Mouse (Mus musculus) heart, embryonic 12.5 days (tissue): ENCODE measurements around the gene Atp1b3. TPM values are rescaled to one million over a fixed set of nuclear protein-coding genes. Genes with fewer than 3 reads are reported as not detected.
"Not testable (repeated sequence)": the region's sequence is repeated elsewhere in the genome, so short reads cannot be mapped to it uniquely, and the experiment has no call there.

ENCODE experiments used
- ATAC-seq: fragments of 200-750 bp; cut with Nextera tagmentation; 2 replicates; pipeline ENCODE4 v1.8.0; 2017; ENCODE audit warnings: moderate TSS enrichment, moderate library complexity; ENCODE audit not compliant: insufficient number of reproducible peaks, low FRiP score
- H3K27ac ChIP-seq: fragments of 300-500 bp; sonication (generic); 2 replicates; pipeline ENCODE4 v1.5.1; 2016; ENCODE audit warnings: mild to moderate bottlenecking, moderate library complexity; ENCODE audit not compliant: poor library complexity, severe bottlenecking
- H3K27me3 ChIP-seq: fragments of 300-500 bp; sonication (generic); replicated peaks from 2 replicates; pipeline ENCODE4 v1.6.1; 2016; ENCODE audit warnings: mild to moderate bottlenecking, moderate library complexity
- H3K36me3 ChIP-seq: fragments of 300-500 bp; sonication (generic); 2 replicates; pipeline ENCODE4 v1.6.1; 2016; ENCODE audit warnings: mild to moderate bottlenecking, moderate library complexity
- H3K4me1 ChIP-seq: fragments of 300-500 bp; sonication (generic); replicated peaks from 2 replicates; pipeline ENCODE4 v1.6.1; 2016; ENCODE audit warnings: mild to moderate bottlenecking
- H3K4me2 ChIP-seq: fragments of 300-500 bp; sonication (generic); 2 replicates; pipeline ENCODE4 v1.6.1; 2016; ENCODE audit warnings: mild to moderate bottlenecking, moderate library complexity
- H3K4me3 ChIP-seq: fragments of 300-500 bp; sonication (generic); 2 replicates; pipeline ENCODE4 v1.5.1; 2016; ENCODE audit warnings: mild to moderate bottlenecking
- H3K9ac ChIP-seq: fragments of 300-500 bp; sonication (generic); 2 replicates; pipeline ENCODE4 v1.6.1; 2016; ENCODE audit warnings: mild to moderate bottlenecking, moderate library complexity
- H3K9me3 ChIP-seq: fragments of 300-500 bp; sonication (generic); replicated peaks from 2 replicates; pipeline ENCODE4 v1.6.1; 2016; ENCODE audit warnings: mild to moderate bottlenecking, moderate library complexity
- WGBS: fragments of 180-500 bp; shearing (Covaris S2); methylation state at CpG from one replicate; pipeline ENCODE4 v1.1.7; 2016; 5-methylcytosine and 5-hydroxymethylcytosine counted together
- polyA plus RNA-seq: library from polyadenylated mRNA; unstranded; fragments of >200 nt; fragmentation: Nextera tagmentation; extraction: Ambion mirVana; gene quantifications from 2 replicates; pipeline ENCODE4 v1.2.1, GENCODE M21; 2016

The Atp1b3 gene
- polyA plus RNA-seq = 164 and 168 TPM in 2 replicates

DNA sequence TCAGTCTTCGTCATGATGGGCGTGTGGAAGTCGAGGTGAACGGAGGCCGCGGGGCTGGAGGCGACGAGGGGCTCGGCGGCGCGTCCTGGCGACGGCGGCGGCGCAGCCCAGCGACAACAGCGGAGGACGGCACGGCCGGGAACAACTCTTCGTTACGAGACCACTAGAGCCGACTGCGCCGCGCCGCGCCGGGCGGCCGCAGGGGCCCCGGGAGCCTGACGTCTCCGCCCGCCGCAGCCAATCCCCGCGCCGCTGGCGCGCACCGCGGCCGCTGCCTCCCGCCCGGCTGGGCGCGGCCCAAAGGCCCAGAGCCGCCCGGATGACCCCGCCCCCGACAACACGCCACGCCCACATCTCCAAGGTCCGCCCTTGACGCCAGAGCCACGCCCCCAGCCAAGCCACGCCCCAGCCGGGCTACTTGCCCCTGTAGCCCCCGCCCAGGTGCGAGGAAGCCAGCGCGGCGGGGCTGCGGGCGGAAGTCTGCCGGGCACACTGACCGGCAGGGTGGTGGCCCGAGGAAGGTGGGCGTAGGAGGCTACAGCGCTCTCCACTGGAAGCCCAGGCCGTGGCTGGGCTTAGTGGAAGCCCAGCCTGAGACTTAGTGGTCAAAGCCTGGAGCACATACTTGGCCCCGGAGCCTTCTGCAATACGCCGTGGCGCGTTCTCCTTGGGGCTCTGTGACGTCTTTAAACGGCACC, at the start of gene Atp1b3:
Atp1b3 (minus strand) TSS at position 302 of the 698 bp plus-strand sequence.
- Histone ChIP-seq H3K27me3 (no peaks in the 10 kb centered on the region), H3K4me2 (peak within 1 kb of the TSS; percentile 70), H3K9me3 (no peaks in the 10 kb centered on the region), H3K4me1 (peaks cover 21% of the 10 kb centered on the region), H3K9ac (peak within 1 kb of the TSS; percentile 92), H3K27ac (peak within 1 kb of the TSS; percentile 99), H3K36me3 (no peaks in the 10 kb centered on the region), H3K4me3 (peak within 1 kb of the TSS; percentile 97)
- peak; percentile 98 for ATAC-seq
- WGBS = under 1% methylated on average over 81 of the region's 81 CpGs

DNA sequence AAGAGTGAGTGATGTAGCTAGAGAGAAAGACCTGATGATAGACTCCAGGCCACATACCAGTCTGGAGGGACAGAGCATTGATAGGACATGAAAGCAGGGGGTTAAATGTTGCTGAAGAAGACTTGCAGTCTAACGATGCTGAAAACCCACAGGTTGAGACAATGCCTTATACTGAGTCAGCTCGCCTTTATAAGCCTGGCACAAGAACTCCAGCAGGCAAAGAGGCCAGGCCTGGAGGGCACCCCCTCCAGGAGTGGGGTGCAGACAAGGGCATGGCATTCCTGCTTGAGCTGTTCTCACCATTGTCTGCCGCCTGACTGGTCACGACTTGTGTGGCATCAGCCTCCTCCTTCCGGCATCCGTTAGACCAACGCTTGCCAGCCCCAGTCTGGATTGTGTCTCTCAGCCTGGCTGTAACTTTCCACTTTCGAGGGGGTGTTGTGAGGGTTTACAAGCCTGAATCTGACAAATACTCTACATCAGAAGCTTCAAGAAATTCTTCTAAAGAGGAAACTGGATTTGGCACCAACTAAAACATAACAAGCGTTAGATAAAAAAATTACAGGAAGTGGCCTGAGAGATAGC, 48.7 kb upstream of the Atp1b3 start:
- no peak for ATAC-seq
- Histone ChIP-seq H3K27me3 (no peaks in the 10 kb centered on the region), H3K4me3 (no peak overlapping the region), H3K9me3 (no peaks in the 10 kb centered on the region), H3K36me3 (no peaks in the 10 kb centered on the region), H3K9ac (no peak overlapping the region), H3K4me1 (peaks cover 12% of the 10 kb centered on the region), H3K4me2 (no peak overlapping the region), H3K27ac (0 out of 2 replicates have a peak overlapping the region, but pooled peaks have one; percentile 48)
- WGBS = 52% methylated on average over 9 of the region's 9 CpGs

DNA sequence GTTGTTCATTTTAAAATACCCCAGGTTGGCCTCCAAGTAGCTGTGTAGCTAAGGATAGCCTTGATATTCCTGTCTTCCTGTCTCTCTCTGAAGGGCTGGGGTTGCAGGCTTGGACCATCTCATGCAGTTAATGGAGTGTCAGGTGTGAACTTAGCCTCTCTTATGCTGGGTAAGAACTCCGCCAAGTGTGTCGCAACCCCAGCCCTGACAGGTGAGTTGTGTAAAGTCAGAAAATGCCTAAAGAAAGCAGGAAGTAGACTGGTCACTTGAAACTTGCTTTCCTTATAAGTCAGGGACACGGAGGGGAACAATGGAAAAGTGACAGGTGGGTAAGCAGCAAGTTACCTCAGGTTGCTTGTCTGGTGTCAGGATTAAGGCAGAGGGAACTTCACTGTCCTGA, 40.1 kb upstream of the Atp1b3 start:
- H3K4me2 ChIP-seq = no peak overlapping the region
- WGBS = 82% methylated on average over 3 of the region's 3 CpGs
- H3K4me3 ChIP-seq = no peak overlapping the region
- H3K4me1 ChIP-seq = peaks cover 10% of the 10 kb centered on the region
- H3K9ac ChIP-seq = no peak overlapping the region
- no peaks in the 10 kb centered on the region for H3K27me3 ChIP-seq
- H3K9me3 ChIP-seq = no peaks in the 10 kb centered on the region
- no peak overlapping the region for H3K27ac ChIP-seq
- ATAC-seq = no peak
- no peaks in the 10 kb centered on the region for H3K36me3 ChIP-seq

DNA sequence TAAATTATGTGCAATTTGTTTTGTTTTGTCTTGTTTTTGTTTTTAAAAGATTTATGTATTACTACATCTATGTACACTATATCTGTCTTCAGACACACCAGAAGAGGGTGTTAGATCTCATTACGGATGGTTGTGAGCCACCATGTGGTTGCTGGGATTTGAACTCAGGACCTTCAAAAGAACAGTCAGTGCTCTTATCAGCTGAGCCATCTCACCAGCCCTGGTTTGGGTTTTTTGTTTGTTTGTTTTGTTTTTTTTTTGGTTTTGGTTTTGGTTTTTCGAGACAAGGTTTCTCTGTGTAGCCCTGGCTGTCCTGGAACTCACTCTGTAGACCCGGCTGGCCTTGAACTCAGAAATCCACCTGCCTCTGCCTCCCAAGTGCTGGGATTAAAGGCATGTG, 35.7 kb upstream of the Atp1b3 start:
- H3K36me3 ChIP-seq, H3K9ac ChIP-seq, H3K4me3 ChIP-seq, H3K9me3 ChIP-seq, H3K4me2 ChIP-seq, H3K27ac ChIP-seq, H3K27me3 ChIP-seq, ATAC-seq: not testable (repeated sequence)
- peaks cover 31% of the 10 kb centered on the region for H3K4me1 ChIP-seq
- 85% methylated on average over 3 of the region's 3 CpGs for WGBS

DNA sequence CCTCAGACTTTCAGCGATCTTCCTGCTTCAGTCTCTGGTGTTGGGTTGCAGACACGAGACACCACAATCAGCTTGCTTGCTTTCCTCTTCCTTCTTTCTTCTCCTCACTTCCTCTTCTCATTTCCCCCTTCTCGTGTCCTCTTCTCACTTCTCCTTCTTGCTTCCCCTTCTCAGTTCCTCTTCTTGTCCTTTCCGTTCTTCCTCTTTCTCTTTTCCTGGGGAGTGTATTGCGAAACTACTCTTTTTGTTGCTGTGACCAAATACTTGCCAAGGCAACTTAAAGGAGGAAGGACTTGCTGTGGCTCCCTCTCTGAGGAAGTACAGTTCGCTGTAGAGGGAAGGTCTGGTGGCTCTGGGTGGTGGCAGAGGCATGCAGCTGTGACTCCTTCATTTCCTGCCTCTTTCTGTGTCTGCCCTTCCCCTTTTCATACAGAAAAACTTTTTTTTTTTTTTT, 35.2 kb upstream of the Atp1b3 start:
- WGBS = 49% methylated on average over 6 of the region's 6 CpGs

DNA sequence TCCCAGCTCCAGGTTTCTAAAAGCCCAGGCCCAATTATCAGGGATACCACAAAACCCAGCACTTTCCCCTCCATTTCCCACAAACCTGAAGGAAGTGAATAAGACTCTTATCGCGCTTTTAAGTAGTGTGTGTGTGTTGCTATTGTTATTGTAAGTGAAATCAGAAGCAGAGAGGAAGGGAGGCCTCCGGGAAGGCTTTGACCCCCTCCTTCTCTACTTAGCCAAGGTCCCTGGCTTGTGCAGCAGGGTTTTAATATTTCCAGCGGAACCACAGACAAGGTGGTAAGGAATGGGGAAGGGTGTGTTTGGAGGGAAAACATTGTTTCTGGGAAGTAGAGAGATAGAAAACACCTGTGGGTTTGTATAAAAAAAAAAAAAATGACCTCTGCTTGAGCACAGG, 34.4 kb upstream of the Atp1b3 start:
- H3K27ac ChIP-seq = peak overlapping the region; percentile 61
- no peak overlapping the region for H3K4me3 ChIP-seq
- H3K9ac ChIP-seq = no peak overlapping the region
- H3K36me3 ChIP-seq = no peaks in the 10 kb centered on the region
- no peak overlapping the region for H3K4me2 ChIP-seq
- no peaks in the 10 kb centered on the region for H3K27me3 ChIP-seq
- 25% methylated on average over 4 of the region's 4 CpGs for WGBS
- H3K9me3 ChIP-seq = no peaks in the 10 kb centered on the region
- ATAC-seq = peak; percentile 26; the same call in 1 of the 2 replicates
- H3K4me1 ChIP-seq = peaks cover 43% of the 10 kb centered on the region

More for the DNA sequence above, 35.2 kb upstream of the Atp1b3 start:
- peak overlapping the region; percentile 73 for H3K27ac ChIP-seq
- no peak overlapping the region for H3K4me2 ChIP-seq
- no peak overlapping the region for H3K9ac ChIP-seq
- H3K9me3 ChIP-seq = no peaks in the 10 kb centered on the region
- H3K4me1 ChIP-seq = peaks cover 36% of the 10 kb centered on the region
- no peak overlapping the region for H3K4me3 ChIP-seq
- ATAC-seq = no peak
- H3K36me3 ChIP-seq = no peaks in the 10 kb centered on the region
- no peaks in the 10 kb centered on the region for H3K27me3 ChIP-seq

DNA sequence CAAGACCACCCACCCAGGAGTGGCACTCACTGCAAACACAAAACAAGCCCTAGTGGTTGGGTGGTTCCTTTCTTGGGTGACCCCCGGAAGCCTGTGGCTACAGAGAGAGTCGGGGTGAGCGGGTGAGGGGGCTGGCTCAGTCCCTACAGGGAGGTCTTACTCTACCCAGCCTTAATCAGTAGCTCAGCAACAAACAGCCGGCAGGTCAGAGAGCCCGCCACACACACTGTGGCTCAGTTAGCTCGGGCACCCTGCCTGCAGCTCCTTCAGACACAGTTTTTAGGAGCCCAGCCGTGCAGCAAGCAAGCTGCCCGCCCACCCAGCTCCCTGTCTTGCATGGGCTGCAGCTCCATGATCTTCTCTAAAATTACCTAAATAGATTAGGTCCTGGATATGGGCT, 33.9 kb upstream of the Atp1b3 start:
- no peak overlapping the region for H3K9ac ChIP-seq
- WGBS = 40% methylated on average over 8 of the region's 8 CpGs
- ATAC-seq = 0 out of 2 replicates have a peak, but pooled peaks have one; percentile 5
- peak overlapping the region; percentile 61 for H3K27ac ChIP-seq
- H3K9me3 ChIP-seq = no peaks in the 10 kb centered on the region
- no peak overlapping the region for H3K4me2 ChIP-seq
- no peaks in the 10 kb centered on the region for H3K36me3 ChIP-seq
- peaks cover 47% of the 10 kb centered on the region for H3K4me1 ChIP-seq
- H3K27me3 ChIP-seq = no peaks in the 10 kb centered on the region
- H3K4me3 ChIP-seq = no peak overlapping the region

DNA sequence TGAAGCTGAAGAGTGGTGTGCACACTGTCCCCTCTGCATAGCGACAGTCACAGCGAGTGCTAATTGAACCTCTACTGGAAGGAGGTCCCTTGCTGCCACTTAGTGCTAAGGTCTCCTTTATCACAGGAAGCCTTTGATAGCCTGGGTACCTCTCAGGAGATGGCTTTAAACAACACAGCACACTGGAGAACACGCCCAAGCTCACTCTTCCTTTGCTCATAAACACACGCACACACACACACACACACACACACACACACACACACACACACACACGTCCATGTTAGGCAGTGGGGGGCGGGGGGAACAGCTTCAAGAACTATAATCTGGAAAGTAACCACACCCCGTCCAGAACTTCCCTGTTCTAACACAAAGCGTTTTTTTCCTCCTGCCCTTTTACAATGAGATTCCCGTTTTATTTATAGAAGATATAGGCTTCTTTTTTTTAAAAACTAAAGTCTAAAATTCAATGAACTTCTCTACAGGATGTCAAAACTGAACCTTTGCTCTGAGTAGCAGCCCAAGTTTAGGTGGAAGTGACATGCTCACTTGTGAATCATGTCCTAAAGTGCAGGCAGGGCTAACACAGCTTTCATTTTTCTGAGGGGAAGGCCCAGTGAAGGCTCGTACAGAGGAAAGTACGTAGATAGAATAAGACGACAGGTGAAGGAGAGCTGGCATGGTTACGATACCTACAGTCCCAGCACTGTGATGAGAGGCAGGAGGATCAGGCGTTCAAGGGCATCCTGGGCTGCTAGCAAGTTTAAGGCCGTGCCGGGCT, 30.9 kb upstream of the Atp1b3 start:
- Histone ChIP-seq H3K9me3 (no peaks in the 10 kb centered on the region), H3K4me1 (peaks cover 44% of the 10 kb centered on the region), H3K4me3 (no peak overlapping the region), H3K27ac (peak overlapping the region; percentile 35), H3K4me2 (no peak overlapping the region), H3K9ac (no peak overlapping the region), H3K36me3 (no peaks in the 10 kb centered on the region), H3K27me3 (no peaks in the 10 kb centered on the region)
- 48% methylated on average over 16 of the region's 16 CpGs for WGBS
- peak; percentile 42; the same call in 1 of the 2 replicates for ATAC-seq

DNA sequence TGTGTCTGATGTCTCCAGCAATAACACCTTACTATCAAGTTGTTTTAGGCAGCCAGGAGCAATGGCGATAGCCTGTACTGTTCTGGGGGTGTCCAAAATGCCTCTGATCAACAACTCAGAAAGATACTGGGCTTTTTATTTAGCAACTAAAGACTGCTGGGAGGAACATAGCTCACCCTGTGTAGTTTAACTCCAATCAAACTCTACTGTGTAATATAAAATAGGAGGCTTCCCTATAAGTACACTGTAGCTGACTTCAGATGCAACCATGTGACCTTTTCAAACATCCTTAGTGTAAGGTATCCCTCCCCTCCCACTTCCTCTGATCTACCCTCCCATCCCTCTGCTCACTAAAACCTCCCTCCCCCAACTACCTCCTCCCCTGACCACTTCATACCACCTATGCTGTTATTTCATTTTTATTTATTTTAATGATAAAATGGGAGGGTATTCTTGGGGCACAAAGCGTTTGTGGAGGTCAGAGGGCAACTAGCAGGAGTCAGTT, 29.5 kb upstream of the Atp1b3 start:
- 69% methylated on average over 2 of the region's 2 CpGs for WGBS

DNA sequence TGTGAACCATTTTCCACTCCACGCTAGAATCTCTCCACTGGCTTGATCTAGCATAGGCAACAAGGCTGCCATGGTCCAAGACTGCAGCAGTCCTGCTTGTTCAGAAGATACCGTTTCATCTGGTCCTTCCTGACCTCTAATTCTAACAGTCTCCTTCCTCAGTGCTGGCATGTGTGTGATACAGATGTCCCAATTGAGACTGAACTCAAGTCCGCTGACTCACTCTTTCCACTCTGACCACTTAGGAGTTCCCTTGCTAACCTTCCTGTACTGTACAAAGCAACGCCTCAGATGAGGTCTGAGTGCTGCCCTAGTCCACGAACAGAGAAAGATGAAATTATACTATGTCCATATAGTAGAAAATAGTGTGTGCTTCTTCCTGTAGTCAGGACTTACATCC, 28.9 kb upstream of the Atp1b3 start:
- no peaks in the 10 kb centered on the region for H3K36me3 ChIP-seq
- peaks cover 31% of the 10 kb centered on the region for H3K4me1 ChIP-seq
- 44% methylated on average over 5 of the region's 5 CpGs for WGBS
- no peak overlapping the region for H3K4me3 ChIP-seq
- H3K27ac ChIP-seq = peak overlapping the region; percentile 33; the same call in 1 of the 2 replicates
- ATAC-seq = peak; percentile 82
- H3K9me3 ChIP-seq = no peaks in the 10 kb centered on the region
- no peak overlapping the region for H3K4me2 ChIP-seq
- H3K9ac ChIP-seq = no peak overlapping the region
- H3K27me3 ChIP-seq = no peaks in the 10 kb centered on the region

More for the DNA sequence above, 29.5 kb upstream of the Atp1b3 start:
- Histone ChIP-seq H3K4me1 (peaks cover 37% of the 10 kb centered on the region), H3K9ac (no peak overlapping the region), H3K4me2 (no peak overlapping the region), H3K4me3 (no peak overlapping the region), H3K36me3 (no peaks in the 10 kb centered on the region), H3K9me3 (no peaks in the 10 kb centered on the region), H3K27me3 (no peaks in the 10 kb centered on the region), H3K27ac (peak overlapping the region; percentile 33; the same call in 1 of the 2 replicates)
- ATAC-seq = no peak

DNA sequence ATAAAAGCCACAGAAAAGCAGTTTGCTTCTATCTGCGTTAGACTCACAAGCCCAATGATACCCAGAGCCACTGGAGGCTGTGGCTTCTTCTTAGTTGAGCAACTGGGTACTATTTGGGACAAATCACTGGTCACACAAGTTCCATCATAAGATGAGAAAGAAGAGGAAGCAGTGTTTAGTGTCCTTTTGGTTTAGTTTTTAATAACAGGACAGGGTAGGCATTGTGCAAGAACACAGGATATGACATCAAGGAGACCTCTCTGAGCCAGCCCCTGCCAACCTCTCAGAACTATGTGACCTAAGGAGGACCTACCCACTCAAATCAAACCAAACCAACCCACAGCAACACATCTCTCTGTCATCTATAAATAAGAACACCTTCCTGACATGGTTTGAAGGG, 27.7 kb upstream of the Atp1b3 start:
- H3K27me3 ChIP-seq = no peaks in the 10 kb centered on the region
- H3K36me3 ChIP-seq = no peaks in the 10 kb centered on the region
- WGBS = 81% methylated on average over 1 of the region's 1 CpGs
- no peak overlapping the region for H3K9ac ChIP-seq
- ATAC-seq = no peak
- H3K9me3 ChIP-seq = no peaks in the 10 kb centered on the region
- no peak overlapping the region for H3K27ac ChIP-seq
- peaks cover 29% of the 10 kb centered on the region for H3K4me1 ChIP-seq
- H3K4me3 ChIP-seq = no peak overlapping the region
- H3K4me2 ChIP-seq = no peak overlapping the region
